Mouse (Mus musculus) cerebral cortex, adult 2 months (tissue): ENCODE data around the gene Arid5a.

ENCODE experiments used
- WGBS: fragments of 180-500 bp; shearing (Covaris S2); methylation state at CpG from one replicate; pipeline ENCODE4 v1.1.7; 2018; 5-methylcytosine and 5-hydroxymethylcytosine counted together

Gene Arid5a

DNA sequence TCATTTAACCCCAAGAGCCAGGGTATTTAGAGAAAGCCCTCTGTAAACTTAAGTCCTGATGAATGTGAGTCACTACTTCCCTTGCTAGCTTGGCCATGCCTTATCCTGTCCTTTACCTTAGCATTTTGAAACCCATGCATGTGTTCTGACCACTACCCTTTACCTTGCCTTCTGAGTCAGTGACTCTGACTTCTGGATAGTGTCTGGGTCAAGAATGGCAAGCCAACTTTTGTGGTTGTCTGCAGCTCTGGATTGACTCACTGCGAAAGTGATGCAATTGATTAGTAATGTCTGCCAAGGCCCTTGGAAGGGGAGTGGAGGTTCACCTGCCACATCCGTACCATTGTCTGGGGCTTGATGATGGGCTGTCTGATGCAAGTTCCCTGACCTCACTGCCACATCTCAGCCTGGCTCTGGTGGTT is 18.4 kb downstream of the Arid5a start:
- 97% methylated on average over 2 of the region's 2 CpGs for WGBS

DNA sequence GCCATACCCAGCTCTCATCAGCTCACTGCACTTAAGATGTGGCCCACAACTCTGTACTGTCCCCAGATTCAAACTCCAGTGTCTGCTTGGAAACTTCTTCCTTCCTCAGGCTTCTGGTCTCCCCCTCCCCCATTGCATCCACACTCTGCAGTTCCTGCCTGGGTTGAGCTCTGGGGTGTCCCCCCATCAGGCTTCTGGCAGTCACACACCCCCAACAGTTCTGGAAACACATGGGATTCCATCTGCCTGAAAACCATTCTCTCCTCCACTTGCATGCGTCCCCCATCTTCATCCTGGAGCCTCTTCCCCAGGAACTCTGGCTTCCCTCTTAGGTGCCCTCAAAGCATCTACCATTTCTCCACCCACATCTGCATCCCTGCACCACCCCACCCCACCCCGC is 19.3 kb downstream of the Arid5a start:
- 93% methylated on average over 2 of the region's 2 CpGs for WGBS

DNA sequence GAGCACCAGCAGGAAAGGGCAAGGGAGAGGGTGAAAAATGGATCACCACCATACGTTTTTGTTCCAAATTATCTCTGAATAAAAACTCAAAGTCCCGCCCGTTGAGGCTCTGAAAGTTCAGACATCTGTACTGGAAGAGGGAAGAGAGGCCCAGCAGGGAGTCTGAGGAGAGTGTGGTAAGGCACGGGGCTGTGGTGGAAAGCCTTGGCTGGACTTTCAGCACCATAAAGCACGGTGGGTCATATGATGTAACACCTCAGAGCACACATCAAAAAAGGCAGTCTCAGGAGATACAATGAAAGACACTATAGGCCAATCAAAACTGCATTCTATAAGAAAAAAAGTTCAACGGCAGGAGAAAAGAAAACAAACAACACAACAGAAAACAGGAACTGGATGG is 24.2 kb downstream of the Arid5a start:
- WGBS = 65% methylated on average over 6 of the region's 6 CpGs

DNA sequence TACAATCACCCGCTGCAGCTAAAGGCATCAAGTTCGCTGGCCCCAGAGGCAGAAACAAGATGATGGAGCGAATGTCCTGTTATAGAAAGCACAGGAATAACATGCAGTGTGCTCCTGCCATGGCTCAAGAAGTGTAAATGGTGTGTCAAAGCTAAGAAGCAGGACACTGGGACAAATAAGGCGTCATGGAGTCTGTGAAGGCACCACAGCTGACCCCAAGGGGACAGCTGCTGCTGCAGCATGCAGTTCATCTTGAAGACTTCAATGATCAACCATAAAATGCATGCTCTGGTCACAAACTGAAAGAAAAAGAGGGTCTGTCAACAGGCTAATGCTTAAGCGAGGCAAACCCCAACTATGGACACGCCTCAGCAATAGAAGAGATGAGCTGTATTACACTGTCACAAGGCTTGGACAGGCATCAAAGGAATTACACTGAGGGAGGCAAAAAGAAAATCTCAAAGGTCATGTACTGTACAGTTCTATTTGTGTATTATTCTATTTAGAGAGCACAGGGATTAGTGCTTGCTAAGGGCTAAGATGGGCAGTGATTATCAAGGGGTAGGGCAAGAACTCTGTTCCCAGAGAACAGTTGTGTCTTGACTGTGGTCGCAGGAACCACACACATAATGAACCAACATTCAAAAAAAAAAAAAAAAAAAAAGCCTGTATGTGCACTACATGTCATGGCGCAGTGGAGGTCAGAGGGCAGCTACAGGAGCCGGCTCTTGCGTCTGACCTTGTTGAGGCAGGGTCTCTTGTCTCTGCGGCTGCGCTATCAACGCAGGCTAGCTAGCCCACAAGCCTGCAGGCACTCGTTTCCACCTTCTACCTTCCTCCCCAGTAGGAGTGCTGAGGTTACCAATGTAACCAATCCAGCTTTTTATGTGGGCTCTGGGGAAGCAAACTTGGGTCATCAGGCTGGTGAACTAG is 25.7 kb downstream of the Arid5a start:
- WGBS = 87% methylated on average over 14 of the region's 14 CpGs

DNA sequence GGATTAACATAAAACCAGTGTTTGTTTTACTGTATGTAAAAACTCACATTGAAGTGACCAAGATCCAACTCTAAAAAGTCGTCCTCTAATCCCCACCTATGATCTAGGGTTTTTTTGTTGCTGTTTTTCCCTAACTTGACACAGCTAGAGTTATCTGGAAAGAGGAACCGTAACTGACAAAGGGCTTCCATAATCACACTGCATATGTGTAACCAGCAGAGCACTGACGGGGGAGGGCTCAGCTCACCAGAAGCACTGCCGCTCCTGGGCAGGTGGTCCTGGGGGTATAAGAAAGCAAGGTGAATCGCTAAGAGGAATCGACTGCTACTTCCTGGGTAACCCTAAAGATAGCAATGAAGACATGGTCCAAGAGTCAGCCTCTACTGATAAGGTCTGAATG is 35.0 kb downstream of the Arid5a start:
- WGBS = 90% methylated on average over 6 of the region's 6 CpGs

DNA sequence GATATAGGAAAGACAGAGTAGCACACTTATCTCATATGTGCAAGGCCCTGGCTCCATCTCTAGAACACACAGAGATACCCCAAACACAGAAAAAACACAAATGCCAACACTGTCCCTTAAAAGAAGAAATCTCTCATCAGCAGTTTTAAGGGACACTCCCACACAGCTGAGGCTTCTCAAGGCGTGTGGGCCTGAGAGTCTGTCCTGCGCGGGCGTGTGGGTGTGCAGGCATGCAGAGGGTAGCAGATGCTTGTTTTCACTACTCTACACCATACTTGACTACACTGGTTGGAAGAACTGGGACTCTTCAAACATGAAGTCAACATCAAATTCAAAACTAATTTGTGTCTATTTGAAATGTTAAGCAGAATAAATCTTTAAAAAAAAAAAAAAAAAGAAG is 44.8 kb downstream of the Arid5a start:
- 53% methylated on average over 4 of the region's 4 CpGs for WGBS

DNA sequence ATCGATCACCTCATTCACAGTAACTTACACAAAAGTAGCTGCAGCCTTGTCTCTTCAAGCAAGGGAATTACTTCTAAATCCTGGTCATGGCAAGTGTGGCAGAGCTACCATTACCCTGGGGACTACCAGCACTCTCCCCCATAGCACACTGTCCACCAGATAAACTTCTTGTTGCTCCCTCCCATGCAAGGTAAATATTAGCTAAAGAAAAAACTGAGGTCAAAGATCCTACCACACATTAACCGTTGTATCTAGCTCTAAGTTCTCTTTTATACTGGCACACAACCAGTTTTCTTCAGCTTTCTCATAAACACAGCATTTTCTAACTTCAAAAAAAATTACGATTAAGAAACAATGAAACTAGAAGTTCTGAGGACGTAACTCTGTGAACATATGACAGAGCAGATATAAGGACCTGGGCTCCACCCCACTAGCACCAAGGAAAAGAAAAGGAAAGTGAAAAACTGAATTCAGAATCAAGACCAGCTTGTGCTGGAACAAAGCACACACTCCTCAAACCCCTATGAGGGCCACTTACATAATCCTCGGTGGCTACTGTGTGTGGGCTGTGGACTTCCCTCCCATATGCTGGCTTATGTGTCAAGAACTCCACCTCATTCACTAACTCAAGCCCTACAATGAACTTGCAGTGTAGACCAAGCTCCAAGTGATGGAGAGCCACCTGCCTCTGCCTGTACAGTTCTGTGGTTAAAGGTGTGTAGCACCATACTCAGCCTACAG is 49.6 kb downstream of the Arid5a start:
- WGBS = 75% methylated on average over 5 of the region's 5 CpGs

DNA sequence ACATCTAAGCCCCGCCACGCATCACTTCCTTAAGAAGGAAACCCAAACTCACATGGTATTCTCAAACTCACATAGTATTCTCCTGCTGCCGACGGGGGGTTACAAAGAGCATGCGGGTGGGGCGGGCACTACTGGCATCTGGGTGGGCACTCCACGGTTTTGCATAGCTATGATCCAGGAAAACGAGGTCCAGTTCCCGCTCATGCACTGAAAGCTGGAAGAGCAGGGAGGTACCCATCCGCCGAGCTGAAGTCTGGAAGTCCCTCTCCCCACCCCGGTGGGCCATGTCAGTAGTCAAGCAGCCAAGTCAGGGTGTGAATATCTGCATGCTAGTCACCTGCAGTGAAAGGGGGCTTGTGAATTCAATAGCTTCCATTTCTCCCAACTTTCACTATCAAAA is 60.2 kb downstream of the Arid5a start:
- 22% methylated on average over 12 of the region's 12 CpGs for WGBS

DNA sequence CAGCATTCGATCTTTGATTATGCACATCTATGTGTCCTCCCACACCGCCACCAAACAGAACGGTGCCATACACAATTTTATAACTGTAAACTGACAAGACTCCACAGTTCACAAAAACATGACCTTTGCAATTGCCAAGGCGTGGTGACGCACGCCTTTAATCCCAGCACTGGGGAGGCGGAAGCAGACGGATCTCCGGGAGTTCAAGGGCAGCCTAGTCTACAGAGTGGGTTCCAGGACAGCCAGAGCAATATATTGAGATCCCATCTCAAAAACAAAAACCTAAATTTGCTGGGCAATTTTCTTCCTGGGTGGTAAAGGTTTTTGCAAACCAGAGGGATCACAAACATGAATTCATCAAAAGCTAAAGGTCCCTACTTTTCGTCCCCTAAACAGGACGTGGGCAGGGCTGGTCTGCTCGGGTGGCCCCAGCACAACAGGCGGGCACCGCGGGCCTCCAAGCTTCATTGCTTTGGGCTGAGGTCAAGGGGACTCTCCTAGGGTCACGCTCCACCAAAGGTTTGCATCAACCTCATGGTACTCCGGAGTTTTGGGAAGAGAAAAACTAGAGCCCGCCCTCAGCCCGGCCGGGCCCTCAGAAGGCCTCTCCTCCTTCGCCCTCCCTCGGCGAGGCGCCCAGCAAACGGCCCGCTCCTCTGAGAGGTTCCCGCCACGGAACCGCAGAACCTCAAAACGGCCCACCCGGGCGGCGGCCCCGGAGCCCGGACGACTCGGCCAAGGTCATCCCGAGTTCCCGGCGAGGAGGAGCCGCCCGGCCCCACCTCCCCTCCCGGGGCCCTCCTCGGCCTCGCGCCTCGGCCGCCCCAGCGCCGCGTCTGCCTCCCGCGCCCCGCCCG is 60.8 kb downstream of the Arid5a start:
- WGBS = 1% methylated on average over 53 of the region's 55 CpGs

DNA sequence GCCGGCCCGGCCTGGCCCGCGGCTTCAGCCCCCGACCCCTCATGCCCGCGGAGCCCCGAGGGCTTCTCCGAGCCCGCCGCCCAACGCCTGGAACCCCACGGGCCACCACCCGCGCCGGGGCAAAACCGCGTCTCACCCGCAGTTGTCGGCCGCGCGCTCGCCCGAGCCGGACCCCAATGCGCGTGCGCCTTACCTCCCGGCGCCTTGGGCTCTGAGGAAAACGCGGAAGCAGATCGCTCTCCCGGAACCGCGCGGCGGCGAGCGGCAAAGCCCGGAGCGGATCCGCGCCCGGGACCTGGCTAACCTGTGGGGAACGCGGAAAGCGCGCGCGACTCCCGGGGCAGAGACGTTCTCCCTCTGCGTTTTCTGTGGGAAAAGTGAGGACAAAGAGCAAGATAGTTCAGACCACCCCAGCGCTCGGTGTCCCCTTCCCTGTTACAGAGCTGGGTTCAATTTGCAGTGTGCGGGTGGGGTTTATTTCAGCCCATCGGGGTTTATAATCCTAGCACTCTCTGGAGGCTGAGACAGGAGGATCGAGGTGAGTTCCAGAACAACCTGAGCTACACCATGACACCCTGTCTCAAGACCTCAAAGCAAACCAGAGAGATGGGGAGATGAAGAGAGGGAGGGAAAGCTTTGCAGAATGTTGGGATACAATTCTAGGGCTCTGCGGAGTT is 61.6 kb downstream of the Arid5a start, which contains the start of gene Kansl3:
Gene Kansl3 (minus strand): TSS at position 213 of the 677 bp plus-strand sequence.
- WGBS = 4% methylated on average over 61 of the region's 61 CpGs

DNA sequence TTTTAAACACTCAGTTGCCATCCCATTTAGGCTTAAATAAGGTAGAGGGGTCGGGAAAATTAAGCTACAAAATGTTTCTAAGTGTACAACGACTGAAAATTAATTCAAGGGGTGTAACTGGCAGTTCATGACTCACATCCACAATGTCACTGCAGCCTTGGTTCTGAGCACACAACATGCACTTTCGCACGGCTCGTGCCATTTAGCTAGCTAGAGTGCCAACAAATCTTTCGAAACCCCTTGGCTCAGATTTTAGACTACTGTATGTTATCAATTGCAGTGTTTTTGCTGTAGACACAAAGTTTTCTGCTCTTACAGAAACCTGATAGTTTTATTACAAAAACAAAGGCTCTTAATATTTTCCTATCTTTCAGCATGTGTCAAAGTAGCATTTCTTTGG is 63.4 kb downstream of the Arid5a start:
- 63% methylated on average over 6 of the region's 6 CpGs for whole genome bisulfite sequencing

DNA sequence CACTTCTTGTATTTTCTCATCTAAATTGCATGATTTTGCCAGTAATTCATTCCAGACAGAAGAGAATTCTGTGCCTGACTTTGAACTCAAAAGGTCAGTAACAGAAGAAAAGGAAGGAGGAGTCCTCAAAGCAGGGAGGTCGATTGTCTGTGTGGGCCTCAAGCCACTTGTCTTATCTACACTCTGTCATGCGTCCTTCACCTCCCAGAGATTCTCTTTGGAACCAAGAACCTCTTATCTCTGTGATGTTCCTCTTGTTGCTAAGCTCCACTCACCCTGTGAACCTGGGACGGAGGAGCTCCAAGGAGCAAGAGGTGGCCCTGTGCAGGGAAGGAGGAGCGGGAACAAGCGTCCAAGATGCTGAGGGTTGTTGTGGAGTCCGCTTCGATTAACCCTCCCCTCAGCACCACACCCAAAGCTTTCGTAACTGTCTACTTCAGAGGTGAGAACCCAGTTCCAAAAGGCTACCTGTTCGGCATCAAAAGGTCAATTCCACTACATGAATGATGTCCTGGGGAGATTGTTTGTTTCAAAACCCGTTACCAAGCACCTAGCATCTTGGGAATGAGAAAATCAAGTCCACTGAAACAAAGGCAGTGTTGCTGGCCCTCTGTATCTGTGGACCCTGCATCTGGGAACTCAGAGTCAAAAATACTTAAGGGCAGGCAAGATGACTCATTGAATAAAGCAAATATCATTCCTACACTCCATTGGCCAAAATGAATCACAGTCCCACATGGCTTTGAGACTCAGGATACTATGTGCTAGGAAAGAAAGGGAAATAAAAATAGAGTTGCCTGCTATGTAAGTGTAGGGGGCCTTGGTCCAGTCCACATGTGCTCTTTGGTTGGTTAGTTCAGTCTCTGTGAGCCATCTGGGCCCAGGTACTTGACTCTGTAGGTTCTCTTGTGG is 64.7 kb downstream of the Arid5a start, which contains the start of gene Fer1l5:
Gene Fer1l5 (plus strand): TSS at position 358 of the 912 bp plus-strand sequence.
- WGBS = 92% methylated on average over 10 of the region's 10 CpGs
